Mouse (Mus musculus): Measurements from ENCODE around the gene Syt3. TPM values are rescaled to one million over a fixed set of nuclear protein-coding genes. Genes with fewer than 3 reads are reported as not detected.

Gene Syt3
- not detected for polyA plus RNA-seq (2012; fragmentation: generic; extraction: Trizol)

GRCm38 (mm10) chr7:44383980-44384715 is at the start of gene Syt3:
Gene Syt3 (plus strand): TSS chr7:44384102.
- H3K4me3 ChIP-seq = no peak within 1 kb of the TSS

GRCm38 (mm10) chr7:44334139-44334538 is 49.8 kb upstream of the Syt3 start:
- Histone ChIP-seq H3K27me3 (ENCODE audit: control insufficient read depth, insufficient read depth, insufficient read length) (peaks cover 35% of the 10 kb centered on the region), H3K4me3 (no peak overlapping the region), H3K79me2 (ENCODE audit: control insufficient read depth, insufficient read depth) (no peaks in the 10 kb centered on the region), H3K4me2 (ENCODE audit: low read depth) (no peak overlapping the region), H3K36me3 (ENCODE audit: control insufficient read depth, insufficient read depth) (no peaks in the 10 kb centered on the region), H3ac (ENCODE audit: control insufficient read depth, insufficient read length) (no peak overlapping the region)
- no peak for TF ChIP-seq TCF12 (IDR thresholded peaks at IDR 0.05; ENCODE audit: insufficient read depth, poor library complexity, severe bottlenecking)
- no peak for TF ChIP-seq MYOG (IDR thresholded peaks at IDR 0.05; ENCODE audit: control insufficient read depth in 1 of 3, insufficient read depth in 1 of 3, insufficient read length in 2 of 3, low read depth in 2 of 3)
- no peak for TF ChIP-seq POLR2AphosphoS2 (IDR thresholded peaks at IDR 0.05; ENCODE audit: insufficient read length, low read depth)
- no peak for TF ChIP-seq TCF3 (IDR thresholded peaks at IDR 0.05; ENCODE audit: insufficient read length, low read depth)
- no peak for TF ChIP-seq MAX (IDR thresholded peaks at IDR 0.05; ENCODE audit: low read depth)
- no peak for TF ChIP-seq E2F4 (IDR thresholded peaks at IDR 0.05; ENCODE audit: insufficient read depth)
- no peak for TF ChIP-seq SRF (IDR thresholded peaks at IDR 0.05; ENCODE audit: control insufficient read depth, insufficient read length, low read depth)
- TF ChIP-seq USF1 (IDR thresholded peaks at IDR 0.05; ENCODE audit: low read depth) = no peak
- TF ChIP-seq POLR2A (IDR thresholded peaks at IDR 0.05; ENCODE audit: insufficient read length, low read depth) = no peak
- TF ChIP-seq REST (IDR thresholded peaks at IDR 0.05; ENCODE audit: insufficient read depth, insufficient read length) = no peak
- TF ChIP-seq CEBPB (IDR thresholded peaks at IDR 0.05; ENCODE audit: insufficient read depth, poor library complexity, severe bottlenecking) = no peak
- TF ChIP-seq MYOD1 (IDR thresholded peaks at IDR 0.05; ENCODE audit: control insufficient read depth in 1 of 3, insufficient read length in 2 of 3, low read depth in 2 of 3) = no peak

More at GRCm38 (mm10) chr7:44383980-44384715, at the start of gene Syt3:
- Histone ChIP-seq H3K79me2 (ENCODE audit: control insufficient read depth, insufficient read depth) (no peaks in the 10 kb centered on the region), H3K27me3 (ENCODE audit: control insufficient read depth, insufficient read depth, insufficient read length) (peaks cover 71% of the 10 kb centered on the region), H3ac (ENCODE audit: control insufficient read depth, insufficient read length) (no peak within 1 kb of the TSS), H3K36me3 (ENCODE audit: control insufficient read depth, insufficient read depth) (no peaks in the 10 kb centered on the region), H3K4me2 (ENCODE audit: low read depth) (no peak within 1 kb of the TSS)
- TF ChIP-seq REST (IDR thresholded peaks at IDR 0.05; ENCODE audit: insufficient read depth, insufficient read length) (no peak), SRF (IDR thresholded peaks at IDR 0.05; ENCODE audit: control insufficient read depth, insufficient read length, low read depth) (no peak), USF1 (IDR thresholded peaks at IDR 0.05; ENCODE audit: low read depth) (no peak), MYOD1 (IDR thresholded peaks at IDR 0.05; ENCODE audit: control insufficient read depth in 1 of 3, insufficient read length in 2 of 3, low read depth in 2 of 3) (no peak), TCF3 (IDR thresholded peaks at IDR 0.05; ENCODE audit: insufficient read length, low read depth) (no peak), TCF12 (IDR thresholded peaks at IDR 0.05; ENCODE audit: insufficient read depth, poor library complexity, severe bottlenecking) (no peak), CEBPB (IDR thresholded peaks at IDR 0.05; ENCODE audit: insufficient read depth, poor library complexity, severe bottlenecking) (no peak), POLR2A (IDR thresholded peaks at IDR 0.05; ENCODE audit: insufficient read length, low read depth) (no peak), MYOG (IDR thresholded peaks at IDR 0.05; ENCODE audit: control insufficient read depth in 1 of 3, insufficient read depth in 1 of 3, insufficient read length in 2 of 3, low read depth in 2 of 3) (no peak), MAX (IDR thresholded peaks at IDR 0.05; ENCODE audit: low read depth) (no peak)

- Histone ChIP-seq H3K36me3 (ENCODE audit: control insufficient read depth, insufficient read depth) (no peaks in the 10 kb centered on the region), H3K79me2 (ENCODE audit: control insufficient read depth, insufficient read depth) (no peaks in the 10 kb centered on the region), H3ac (ENCODE audit: control insufficient read depth, insufficient read length) (no peak overlapping the region), H3K4me2 (ENCODE audit: low read depth) (no peak overlapping the region), H3K4me3 (no peak overlapping the region), H3K27me3 (ENCODE audit: control insufficient read depth, insufficient read depth, insufficient read length) (peaks cover 42% of the 10 kb centered on the region)
- TF ChIP-seq REST (IDR thresholded peaks at IDR 0.05; ENCODE audit: insufficient read depth, insufficient read length) = peak; percentile 76
- TF ChIP-seq TCF12 (IDR thresholded peaks at IDR 0.05; ENCODE audit: insufficient read depth, poor library complexity, severe bottlenecking) = no peak
- no peak for TF ChIP-seq MYOG (IDR thresholded peaks at IDR 0.05; ENCODE audit: control insufficient read depth in 1 of 3, insufficient read depth in 1 of 3, insufficient read length in 2 of 3, low read depth in 2 of 3)
- TF ChIP-seq E2F4 (IDR thresholded peaks at IDR 0.05; ENCODE audit: insufficient read depth) = no peak
- TF ChIP-seq POLR2A (IDR thresholded peaks at IDR 0.05; ENCODE audit: insufficient read length, low read depth) = no peak
- no peak for TF ChIP-seq POLR2AphosphoS2 (IDR thresholded peaks at IDR 0.05; ENCODE audit: insufficient read length, low read depth)
- no peak for TF ChIP-seq SRF (IDR thresholded peaks at IDR 0.05; ENCODE audit: control insufficient read depth, insufficient read length, low read depth)
Observed at GRCm38 (mm10) chr7:44335031-44335878, 48.6 kb upstream of the Syt3 start.

GRCm38 (mm10) chr7:44336046-44337021 is 47.6 kb upstream of the Syt3 start:
- Histone ChIP-seq H3K36me3 (ENCODE audit: control insufficient read depth, insufficient read depth) (no peaks in the 10 kb centered on the region), H3ac (ENCODE audit: control insufficient read depth, insufficient read length) (no peak overlapping the region), H3K4me3 (no peak overlapping the region), H3K79me2 (ENCODE audit: control insufficient read depth, insufficient read depth) (no peaks in the 10 kb centered on the region), H3K4me2 (ENCODE audit: low read depth) (no peak overlapping the region), H3K27me3 (ENCODE audit: control insufficient read depth, insufficient read depth, insufficient read length) (peaks cover 44% of the 10 kb centered on the region)
- TF ChIP-seq TCF3 (IDR thresholded peaks at IDR 0.05; ENCODE audit: insufficient read length, low read depth) (no peak), USF1 (IDR thresholded peaks at IDR 0.05; ENCODE audit: low read depth) (no peak), REST (IDR thresholded peaks at IDR 0.05; ENCODE audit: insufficient read depth, insufficient read length) (no peak), CEBPB (IDR thresholded peaks at IDR 0.05; ENCODE audit: insufficient read depth, poor library complexity, severe bottlenecking) (no peak), POLR2A (IDR thresholded peaks at IDR 0.05; ENCODE audit: insufficient read length, low read depth) (no peak)

Data from myocyte (in vitro differentiated cells).